Mouse (Mus musculus): ENCODE measurements at regions not wholly inside any gene's neighbourhood (a gene's known extent, or its start where the extent isn't known, plus 50 kb on each side); places are given as distances from the start of the nearest gene placed in this dataset.
A peak's percentile ranks its signal among the peaks of the same experiment; 100 is the strongest.

- no peak for DNase-seq
Measured at GRCm38 (mm10) chr13:99097606-99098545, 86.7 kb upstream of the Zfp366 start.

- no peak for DNase-seq
Measured at GRCm38 (mm10) chr13:99096837-99097236, 87.8 kb upstream of the Zfp366 start.

- DNase-seq: no peak
Measured at GRCm38 (mm10) chr13:99095006-99095405, 89.6 kb upstream of the Zfp366 start.

GRCm38 (mm10) chr13:99094221-99094620 lies 90.4 kb upstream of the Zfp366 start:
- DNase-seq: no peak

GRCm38 (mm10) chr13:99093269-99093668 lies 91.4 kb upstream of the Zfp366 start:
- DNase-seq: peak; percentile 87 to 90

GRCm38 (mm10) chr13:99092279-99092930 lies 92.2 kb upstream of the Zfp366 start:
- DNase-seq: peak; percentile 60 to 77

GRCm38 (mm10) chr13:99091562-99092278 lies 92.9 kb upstream of the Zfp366 start:
- peak in 1 of 2 experiments; percentile 24 for DNase-seq

GRCm38 (mm10) chr13:99090361-99090760 lies 94.3 kb upstream of the Zfp366 start:
- no peak for DNase-seq

GRCm38 (mm10) chr13:99088285-99088684 lies 96.3 kb upstream of the Zfp366 start:
- no peak for DNase-seq

GRCm38 (mm10) chr13:99079331-99079761 lies 95.0 kb upstream of the 1700024P04Rik start:
- DNase-seq: no peak

GRCm38 (mm10) chr13:99078643-99079042 lies 94.3 kb upstream of the 1700024P04Rik start:
- DNase-seq: no peak

- no peak for DNase-seq
Measured at GRCm38 (mm10) chr13:99077039-99077749, 92.8 kb upstream of the 1700024P04Rik start.

- DNase-seq: no peak
Measured at GRCm38 (mm10) chr13:99075467-99075866, 91.1 kb upstream of the 1700024P04Rik start.

- DNase-seq: no peak
Measured at GRCm38 (mm10) chr13:99071821-99072414, 87.6 kb upstream of the 1700024P04Rik start.

- peak in 1 of 2 experiments; percentile 54 for DNase-seq
Measured at GRCm38 (mm10) chr13:99071413-99071812, 87.0 kb upstream of the 1700024P04Rik start.

- DNase-seq: no peak
Measured at GRCm38 (mm10) chr13:99069767-99070166, 85.4 kb upstream of the 1700024P04Rik start.

- DNase-seq: no peak
Measured at GRCm38 (mm10) chr13:99067504-99067903, 83.1 kb upstream of the 1700024P04Rik start.

- no peak for DNase-seq
Measured at GRCm38 (mm10) chr13:99063431-99063830, 79.1 kb upstream of the 1700024P04Rik start.

- no peak for DNase-seq
Measured at GRCm38 (mm10) chr13:99062936-99063335, 78.6 kb upstream of the 1700024P04Rik start.

- no peak for DNase-seq
Measured at GRCm38 (mm10) chr13:99058131-99058970, 74.0 kb upstream of the 1700024P04Rik start.

- no peak for DNase-seq
Measured at GRCm38 (mm10) chr13:99057696-99058095, 73.3 kb upstream of the 1700024P04Rik start.

Measured in kidney, postnatal 4 days (tissue).